Mouse (Mus musculus) natural killer cell, adult 2 months (primary cell): ENCODE measurements around the gene Mdm2.
A peak's percentile ranks its signal among the peaks of the same experiment; 100 is the strongest.
"Not testable (repeated sequence)": the region's sequence is repeated elsewhere in the genome, so short reads cannot be mapped to it uniquely, and the experiment has no call there.

Source experiments
- DNase-seq, 2 experiments: peaks; one replicate each; pipeline ENCODE4 v3.0.0; 2022; ENCODE audit warnings: low spot score in 2 of 2

Gene Mdm2

GRCm38 (mm10) chr10:117749050-117749686 lies 38.6 kb upstream of the Mdm2 start:
- DNase-seq: no peak

- DNase-seq: no peak
Measured at GRCm38 (mm10) chr10:117748276-117749049, 37.9 kb upstream of the Mdm2 start.

GRCm38 (mm10) chr10:117747711-117748110 lies 37.2 kb upstream of the Mdm2 start:
- DNase-seq: peak in 1 of 2 experiments; percentile 20

- peak; percentile 90 to 95 for DNase-seq
Measured at GRCm38 (mm10) chr10:117746297-117746883, 35.8 kb upstream of the Mdm2 start, which contains the start of gene Slc35e3. Gene Slc35e3, minus strand, starts transcription at chr10:117746365.

GRCm38 (mm10) chr10:117745570-117746296 lies 35.2 kb upstream of the Mdm2 start:
- DNase-seq: peak in 1 of 2 experiments; percentile 7

DNA sequence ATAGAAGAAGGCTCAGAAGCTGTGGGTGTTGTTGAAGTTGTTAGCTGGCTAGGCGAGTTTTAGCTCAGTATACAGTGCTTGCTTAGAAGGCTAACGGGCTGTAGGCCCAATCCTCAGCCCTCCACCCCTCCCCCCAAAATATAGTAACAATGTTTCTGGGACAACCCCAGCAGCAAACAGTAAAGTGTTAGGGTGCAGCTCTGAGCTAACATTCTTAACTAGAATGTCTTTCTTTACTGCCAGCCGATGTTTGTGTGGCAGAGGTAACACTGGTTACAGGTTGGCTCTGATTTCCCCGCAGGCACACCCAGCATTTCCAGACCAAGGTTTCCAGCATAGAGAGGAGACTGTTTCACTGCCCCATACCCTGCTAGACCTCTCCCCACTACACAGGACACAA lies 33.4 kb upstream of the Mdm2 start:
- no peak for DNase-seq

GRCm38 (mm10) chr10:117743182-117743581 lies 32.6 kb upstream of the Mdm2 start:
- no peak for DNase-seq

- no peak for DNase-seq
Measured at GRCm38 (mm10) chr10:117742618-117743017, 32.1 kb upstream of the Mdm2 start.

DNA sequence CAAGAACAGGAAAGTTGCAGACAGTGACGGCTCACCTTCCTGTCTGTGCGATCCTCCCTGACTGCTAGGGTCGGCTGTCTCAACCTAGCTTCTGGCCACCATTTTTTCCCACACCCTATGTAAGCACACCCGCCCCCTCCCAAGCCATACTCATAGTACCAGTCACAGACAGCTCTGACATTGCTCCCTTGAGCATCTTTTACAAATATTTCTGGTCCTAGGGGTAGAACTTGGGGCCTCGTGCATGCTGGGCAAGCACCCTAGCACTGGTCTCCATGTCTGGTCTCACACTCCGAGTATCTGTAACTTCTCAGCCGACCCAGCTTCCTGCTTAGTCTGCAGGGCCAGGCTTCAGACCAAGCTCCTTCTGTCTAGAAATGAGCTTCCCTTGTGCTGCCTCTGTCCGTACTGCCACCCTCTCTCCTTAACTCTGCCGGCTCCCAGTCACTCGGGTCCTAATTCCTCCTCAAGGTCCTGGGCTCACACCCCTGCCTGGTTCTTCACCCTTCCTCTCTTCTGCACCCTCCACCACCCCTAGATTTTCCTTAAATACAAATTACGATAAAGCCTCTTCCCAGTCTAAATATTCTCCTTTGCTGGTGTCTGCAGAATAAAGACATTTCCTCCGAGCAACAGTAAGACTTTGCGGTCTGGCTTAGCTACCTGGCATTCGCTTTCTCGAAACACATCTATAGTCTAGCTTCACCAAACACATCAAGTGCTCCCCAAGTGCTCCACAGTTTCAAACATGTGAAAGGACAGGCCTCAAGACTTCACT lies 31.3 kb upstream of the Mdm2 start:
- DNase-seq: no peak

DNA sequence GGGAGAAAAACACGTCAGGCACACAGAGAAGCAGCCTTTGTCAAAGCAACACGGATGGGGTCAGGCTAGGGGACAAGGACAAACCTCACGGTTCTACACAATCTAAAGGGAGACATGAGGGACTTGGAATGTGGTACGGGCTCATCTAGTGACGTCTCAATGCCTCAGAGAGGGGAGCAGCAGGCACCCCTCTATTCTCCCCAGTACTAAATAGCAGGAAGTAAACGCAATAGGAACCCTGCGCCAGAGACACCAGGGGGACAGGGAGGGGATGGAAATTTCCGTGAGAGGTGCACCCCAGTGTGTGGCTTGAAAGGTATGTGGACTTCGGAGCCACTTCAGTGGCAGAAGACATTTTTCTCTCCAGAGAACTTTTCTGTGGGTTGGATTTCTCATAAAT lies 30.4 kb upstream of the Mdm2 start:
- no peak for DNase-seq

- no peak for DNase-seq
Measured at GRCm38 (mm10) chr10:117740171-117740570, 29.6 kb upstream of the Mdm2 start.

DNA sequence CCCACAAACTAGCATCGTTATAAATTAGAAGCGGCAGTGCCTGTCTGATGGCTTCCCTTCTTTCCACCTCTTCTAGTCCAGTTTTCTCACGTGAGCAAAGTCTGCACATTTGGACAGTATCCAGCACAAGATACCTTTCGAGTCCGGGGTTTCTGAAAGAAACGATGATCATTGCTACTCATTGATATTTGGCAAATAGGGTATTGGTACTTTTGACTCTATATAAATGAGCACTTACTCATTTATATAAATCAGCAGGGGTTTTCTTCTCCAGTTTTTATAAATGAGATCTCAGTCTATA lies 29.0 kb upstream of the Mdm2 start:
- no peak for DNase-seq

GRCm38 (mm10) chr10:117738928-117739647 lies 28.5 kb upstream of the Mdm2 start:
- DNase-seq: no peak

DNA sequence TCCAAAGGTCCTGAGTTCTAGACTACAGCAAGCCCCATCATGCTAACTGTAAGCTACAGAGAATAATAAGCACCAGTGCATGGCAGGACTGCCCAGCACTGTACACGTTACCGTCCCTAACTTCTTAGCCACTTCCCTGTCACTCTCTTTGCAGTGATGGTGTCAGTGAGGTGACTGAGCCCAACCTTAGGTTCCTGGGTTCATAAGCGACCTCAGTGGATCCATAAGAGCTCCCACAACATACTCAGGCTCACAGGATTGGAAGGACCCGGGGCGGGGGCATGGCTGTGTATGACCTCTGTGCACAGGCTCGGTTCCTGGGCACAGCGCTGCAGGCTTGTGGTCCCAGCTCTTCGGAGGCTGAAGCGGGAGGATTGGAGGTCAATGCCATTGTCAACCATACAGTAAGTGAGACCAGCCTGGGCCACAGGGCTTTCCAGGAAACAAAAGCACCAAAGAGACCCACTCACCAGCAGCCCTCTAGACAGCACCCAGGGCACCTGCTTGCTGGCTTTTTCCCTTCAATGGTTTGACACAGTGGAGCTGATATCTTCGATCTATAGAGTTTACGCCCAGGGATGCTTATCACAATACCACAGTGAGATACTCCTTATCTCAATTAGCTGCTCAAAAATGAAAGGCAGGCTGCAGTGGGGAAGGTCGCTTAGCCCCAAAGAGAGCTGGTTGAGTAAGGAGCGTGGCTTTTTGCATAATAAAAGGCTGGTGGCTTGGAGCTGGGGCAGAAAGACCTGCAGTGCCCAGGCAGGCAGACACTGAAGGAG lies 27.8 kb upstream of the Mdm2 start:
- no peak for DNase-seq

DNA sequence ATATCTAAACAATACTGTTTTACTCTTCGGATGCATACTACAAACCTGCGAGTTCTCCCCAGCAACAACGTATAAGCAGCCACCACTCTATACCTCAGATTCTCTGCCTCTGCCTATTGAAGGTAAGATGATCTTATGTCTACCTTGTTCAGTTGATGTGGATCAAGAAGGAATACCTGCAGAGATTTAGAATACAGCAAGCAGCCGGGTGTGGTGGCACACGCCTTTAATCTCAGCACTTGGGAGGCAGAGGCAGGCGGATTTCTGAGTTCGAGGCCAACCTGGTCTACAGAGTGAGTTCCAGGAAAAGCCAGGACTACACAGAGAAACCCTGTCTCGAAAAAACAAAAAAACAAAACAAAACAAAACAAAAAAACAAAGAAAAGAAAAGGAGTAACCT lies 26.9 kb upstream of the Mdm2 start:
- not testable (repeated sequence) for DNase-seq

DNA sequence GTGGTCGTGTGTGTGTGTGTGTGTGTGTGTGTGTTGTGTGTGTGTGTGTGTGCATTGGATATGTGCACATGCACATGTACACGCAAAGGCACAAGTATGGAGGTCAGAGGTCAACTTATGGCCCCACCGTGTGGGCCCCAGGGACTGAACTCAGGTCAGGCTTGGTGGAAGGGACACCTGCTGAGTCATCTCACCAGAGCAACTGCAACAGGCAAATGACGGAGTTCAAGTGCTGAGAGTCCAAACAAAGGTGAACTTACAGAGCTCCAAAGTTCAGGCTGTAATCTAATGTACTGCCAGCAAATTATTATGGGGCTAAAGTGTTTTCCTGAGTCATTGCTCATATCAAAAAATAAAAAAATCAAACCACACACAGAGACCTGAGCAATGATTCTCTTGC lies 26.5 kb upstream of the Mdm2 start:
- no peak for DNase-seq

- DNase-seq: no peak
Measured at GRCm38 (mm10) chr10:117736573-117736972, 26.0 kb upstream of the Mdm2 start.

- not testable (repeated sequence) for DNase-seq
Measured at GRCm38 (mm10) chr10:117735396-117735795, 24.8 kb upstream of the Mdm2 start.

GRCm38 (mm10) chr10:117734104-117734852 lies 23.7 kb upstream of the Mdm2 start:
- DNase-seq: not testable (repeated sequence)
